Mouse (Mus musculus) embryo, embryonic 11 days (tissue): ENCODE results near the gene Gpc6.
"Not testable (repeated sequence)": the region's sequence is repeated elsewhere in the genome, so short reads cannot be mapped to it uniquely, and the experiment has no call there.

Source experiments
- DNase-seq: peaks from one replicate; pipeline ENCODE4 v3.0.0-alpha.2; 2015

The Gpc6 gene

DNA sequence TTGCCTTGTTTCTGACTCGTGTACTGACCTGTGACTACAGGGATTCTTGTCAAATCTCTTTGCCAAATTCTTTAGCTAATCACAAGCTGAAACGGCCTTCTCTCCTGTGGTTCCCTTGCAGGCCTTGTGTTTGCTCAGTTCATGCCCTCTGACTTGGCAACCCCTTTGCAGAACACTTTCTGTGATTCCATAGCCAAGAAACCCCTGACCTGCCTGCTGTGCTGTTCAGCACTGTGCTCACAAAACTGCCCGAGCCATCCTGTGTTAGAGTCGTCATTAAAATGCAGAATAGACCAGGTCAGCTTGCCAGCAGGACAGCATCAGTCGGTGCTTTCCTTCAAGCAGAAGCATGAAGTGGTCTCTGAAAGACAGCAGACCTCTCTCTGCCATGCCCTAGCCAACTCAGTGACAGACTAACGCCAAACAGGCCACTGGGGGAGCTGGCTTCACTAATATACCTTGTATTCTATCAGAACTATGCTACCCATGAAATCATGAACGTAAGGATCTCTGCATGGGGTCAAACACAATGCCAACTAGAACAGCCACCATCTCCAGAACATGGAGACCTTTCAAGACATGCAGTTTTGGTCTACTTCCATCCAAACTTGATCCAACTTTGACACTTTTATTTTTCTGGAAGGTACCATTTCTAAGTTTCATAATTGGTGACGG, 459.1 kb downstream of the Gpc6 start:
- DNase-seq: no peak

DNA sequence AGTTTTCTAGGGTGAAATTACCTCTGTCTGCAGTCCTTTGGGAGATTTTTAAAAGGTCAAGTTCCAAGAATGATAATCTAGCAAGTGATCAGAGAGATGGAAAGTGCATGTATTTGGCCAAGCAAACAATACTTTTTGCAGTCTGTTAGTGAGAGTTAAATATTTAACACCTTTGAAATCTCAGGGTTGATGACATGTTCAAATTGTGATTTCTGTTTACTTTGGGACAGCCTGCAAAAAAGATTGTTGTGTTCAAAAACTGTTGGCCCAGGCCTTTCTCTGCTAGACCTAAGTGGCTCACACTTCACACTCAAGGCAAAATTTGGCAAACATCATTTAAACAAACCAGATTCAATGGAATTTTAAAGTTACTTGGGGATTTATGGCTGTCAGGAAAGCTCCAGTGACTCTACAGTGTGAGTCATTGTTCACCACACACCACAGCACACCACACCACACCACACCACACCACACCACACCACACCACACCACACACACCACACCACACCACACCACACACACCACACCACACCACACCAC, 460.7 kb downstream of the Gpc6 start:
- DNase-seq: no peak

GRCm38 (mm10) chr14:117390794-117391320, 465.7 kb downstream of the Gpc6 start:
- DNase-seq: no peak

- no peak for DNase-seq
Measured at GRCm38 (mm10) chr14:117391412-117391811, 466.3 kb downstream of the Gpc6 start.

- DNase-seq: no peak
Measured at GRCm38 (mm10) chr14:117397165-117397564, 472.1 kb downstream of the Gpc6 start.

DNA sequence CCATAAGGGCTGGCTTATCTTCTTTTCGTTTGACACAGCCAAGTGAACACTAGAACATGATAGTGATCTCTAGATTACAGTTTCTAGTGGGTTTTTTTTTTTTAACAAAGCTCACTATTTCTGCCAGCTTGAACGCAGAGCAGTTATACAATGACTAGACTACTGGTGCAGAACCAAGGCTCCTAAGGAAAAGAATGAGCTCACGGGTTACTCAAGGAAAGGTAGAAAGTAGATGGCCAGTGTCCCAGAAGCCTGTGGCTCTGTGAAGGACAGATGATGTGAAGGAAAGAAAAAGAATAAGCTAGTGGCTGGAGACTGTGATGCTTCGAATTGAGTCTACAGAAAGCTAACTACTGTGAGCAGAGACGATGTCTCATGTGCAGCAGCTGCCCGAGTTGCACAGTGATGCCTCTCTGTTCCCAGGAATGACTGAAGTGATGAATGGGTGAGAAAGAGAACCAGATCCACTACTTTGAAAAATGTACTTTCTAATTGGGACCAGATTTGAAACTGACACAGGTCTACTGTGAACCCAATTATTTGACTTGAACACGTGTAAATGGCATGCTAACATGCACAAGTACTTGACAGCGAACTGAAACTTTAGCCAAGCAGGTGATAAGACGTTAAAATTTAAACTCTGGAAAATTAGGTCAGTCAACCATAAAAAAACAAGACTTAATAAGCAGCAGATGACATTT, 482.9 kb downstream of the Gpc6 start:
- DNase-seq: peak; percentile 49

- no peak for DNase-seq
Measured at GRCm38 (mm10) chr14:117408525-117408835, 483.4 kb downstream of the Gpc6 start.

GRCm38 (mm10) chr14:117409778-117410177, 484.7 kb downstream of the Gpc6 start:
- no peak for DNase-seq

GRCm38 (mm10) chr14:117410511-117410910, 485.4 kb downstream of the Gpc6 start:
- DNase-seq: no peak

DNA sequence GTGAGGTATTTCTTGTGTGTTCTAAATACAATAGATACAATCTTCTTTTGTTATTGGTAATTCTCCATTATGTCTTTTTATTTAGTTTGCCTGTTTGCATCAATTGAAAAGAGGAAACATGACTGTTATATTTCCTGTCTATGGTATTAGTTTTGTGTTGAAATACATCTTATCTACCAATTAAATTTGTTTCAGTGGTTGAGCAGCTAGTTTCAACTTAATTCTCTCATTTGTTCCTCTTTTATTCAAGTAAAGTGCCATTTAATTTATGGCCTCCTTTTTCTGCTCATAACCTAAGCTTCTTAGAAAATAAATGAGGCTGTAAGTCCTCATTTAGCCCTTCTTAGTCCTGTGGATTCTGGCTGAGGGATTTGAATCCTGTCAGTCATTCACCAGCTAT, 489.9 kb downstream of the Gpc6 start:
- no peak for DNase-seq

GRCm38 (mm10) chr14:117419561-117420218, 494.6 kb downstream of the Gpc6 start:
- DNase-seq: peak; percentile 28

GRCm38 (mm10) chr14:117421170-117421569, 496.1 kb downstream of the Gpc6 start:
- DNase-seq: no peak

- DNase-seq: peak; percentile 24
Measured at GRCm38 (mm10) chr14:117426116-117426515, 501.0 kb downstream of the Gpc6 start.

DNA sequence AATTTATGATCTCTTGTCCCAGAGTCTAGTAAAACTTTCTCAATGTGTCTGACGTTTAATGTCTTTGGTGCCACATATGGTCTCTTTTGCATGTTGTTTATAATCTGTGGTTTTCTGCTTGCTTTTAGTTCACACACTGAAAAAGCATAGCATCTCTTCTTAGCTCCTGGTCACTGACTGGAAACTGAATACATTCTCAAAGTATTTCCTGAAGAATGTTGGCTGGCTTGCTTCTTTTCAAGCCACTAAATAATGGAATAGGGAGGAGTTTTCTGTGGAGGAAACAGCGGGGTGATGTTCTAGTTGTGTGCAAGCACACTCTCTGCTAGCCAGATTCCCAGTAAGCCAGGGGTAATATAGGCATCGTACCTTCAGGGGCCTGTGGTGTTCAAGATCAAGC, 502.7 kb downstream of the Gpc6 start:
- no peak for DNase-seq

DNA sequence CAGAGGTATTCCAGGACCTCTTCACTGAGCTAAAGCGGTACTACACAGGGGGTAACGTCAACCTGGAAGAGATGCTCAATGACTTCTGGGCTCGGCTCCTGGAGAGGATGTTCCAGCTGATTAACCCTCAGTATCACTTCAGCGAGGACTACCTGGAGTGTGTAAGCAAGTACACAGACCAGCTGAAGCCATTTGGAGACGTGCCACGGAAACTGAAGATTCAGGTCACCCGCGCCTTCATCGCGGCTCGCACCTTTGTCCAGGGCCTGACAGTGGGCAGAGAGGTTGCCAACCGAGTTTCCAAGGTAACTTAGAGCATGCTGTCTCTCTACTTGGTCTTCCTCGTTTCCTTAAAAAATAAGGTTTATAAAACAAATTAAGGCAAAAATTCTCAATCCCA, 510.6 kb downstream of the Gpc6 start:
- DNase-seq: no peak

DNA sequence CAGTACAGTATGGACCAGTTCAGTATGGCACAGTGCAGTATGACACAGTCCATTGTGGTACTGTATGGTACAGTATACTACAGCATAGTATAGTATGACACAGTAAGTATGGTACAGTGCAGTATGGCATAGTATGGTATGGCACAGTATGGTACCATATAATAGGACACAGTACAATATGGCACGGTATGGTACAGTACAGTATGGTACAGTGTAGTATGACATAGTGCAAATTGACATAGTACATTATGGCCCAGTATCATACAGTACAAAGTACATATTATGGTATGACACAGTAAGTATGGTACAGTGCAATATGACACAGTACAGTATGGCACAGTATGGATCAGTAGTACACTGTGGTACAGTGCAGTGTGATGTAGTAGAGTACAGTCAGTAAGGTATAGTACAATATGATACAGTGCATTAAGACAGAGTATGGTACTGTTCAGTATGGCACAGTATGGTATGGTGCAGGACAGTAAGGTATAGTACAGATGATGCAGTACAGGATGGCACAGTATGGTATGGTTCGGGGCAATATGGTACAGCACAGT, 521.6 kb downstream of the Gpc6 start:
- not testable (repeated sequence) for DNase-seq

DNA sequence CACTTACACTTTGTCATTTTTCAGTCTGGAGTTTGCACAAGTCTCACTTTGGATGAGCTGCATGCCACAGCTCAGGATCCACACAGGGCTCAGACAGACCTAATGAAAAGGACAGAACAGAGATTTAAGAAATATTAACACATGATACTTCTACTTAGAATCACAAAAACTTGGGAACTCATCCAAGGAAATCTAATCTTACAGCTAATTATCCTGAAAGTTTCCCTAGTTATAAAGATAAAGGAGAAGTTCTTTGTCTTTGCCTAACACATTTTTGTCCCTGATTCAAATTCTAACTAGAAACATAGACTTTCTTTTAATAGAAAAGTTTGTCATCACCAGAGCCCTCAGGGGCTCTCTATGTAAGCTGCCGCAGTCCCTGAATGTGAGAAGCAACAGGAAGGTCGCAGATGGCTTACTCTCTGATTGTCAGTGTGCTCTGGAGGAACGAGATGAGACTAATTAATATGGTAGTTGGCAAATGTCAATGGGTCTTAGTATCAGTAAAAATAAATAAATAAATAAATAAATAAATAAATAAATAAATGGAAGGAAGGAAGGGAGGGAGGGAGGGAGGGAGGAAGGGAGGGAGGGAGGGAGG, 526.4 kb downstream of the Gpc6 start:
- peak; percentile 21 for DNase-seq

- peak; percentile 12 for DNase-seq
Measured at GRCm38 (mm10) chr14:117452150-117452549, 527.0 kb downstream of the Gpc6 start.

- DNase-seq: no peak
Measured at GRCm38 (mm10) chr14:117473378-117473777, 548.3 kb downstream of the Gpc6 start.

DNA sequence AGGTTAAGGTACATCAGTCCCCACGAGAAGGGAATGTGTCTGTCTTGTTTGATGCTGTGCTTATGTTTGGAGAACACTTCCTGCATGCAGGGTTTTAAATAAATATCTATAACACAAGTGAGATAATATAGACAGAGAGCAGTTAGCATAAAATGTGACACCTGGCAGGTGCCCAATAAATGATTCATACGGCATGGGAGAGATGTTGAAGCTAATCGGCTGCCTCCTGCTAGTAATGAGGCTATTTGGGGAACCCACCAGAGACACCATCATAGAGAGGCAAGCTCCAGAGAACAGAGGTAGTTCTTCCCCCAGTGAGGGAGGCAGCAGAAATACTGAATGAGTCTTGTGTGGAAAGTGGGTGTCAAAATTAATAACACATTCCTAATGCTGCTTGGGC, 553.8 kb downstream of the Gpc6 start:
- DNase-seq: no peak

DNA sequence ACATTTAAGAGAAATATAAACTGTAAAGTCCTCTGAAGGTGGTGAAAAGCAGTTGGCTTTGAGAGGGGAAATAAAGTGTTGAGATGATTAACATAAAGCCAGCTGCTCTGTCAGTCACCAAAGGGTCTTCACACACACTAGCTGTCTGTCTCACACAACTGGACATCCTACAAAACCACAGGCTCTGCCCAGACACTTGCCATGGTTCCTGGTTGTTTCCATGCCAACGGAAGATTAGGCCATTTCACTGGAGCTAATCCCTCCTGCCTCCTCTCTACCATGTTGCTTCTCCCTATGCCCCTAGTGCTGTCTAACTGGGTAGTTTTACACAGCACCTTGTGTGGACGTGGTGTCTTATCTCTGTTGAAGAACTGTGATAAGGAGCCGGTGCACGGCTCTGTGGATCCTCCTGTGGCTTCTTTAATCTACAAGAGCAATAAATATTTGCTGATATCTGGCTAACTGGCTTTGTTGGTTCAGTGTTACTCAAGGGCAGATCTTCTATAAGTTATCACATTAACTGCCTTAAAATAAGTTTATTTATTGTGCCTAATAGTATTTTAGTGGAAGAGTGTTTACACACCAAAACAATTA, 562.1 kb downstream of the Gpc6 start:
- DNase-seq: peak; percentile 16

GRCm38 (mm10) chr14:117490469-117490868, 565.4 kb downstream of the Gpc6 start:
- DNase-seq: peak; percentile 21

DNA sequence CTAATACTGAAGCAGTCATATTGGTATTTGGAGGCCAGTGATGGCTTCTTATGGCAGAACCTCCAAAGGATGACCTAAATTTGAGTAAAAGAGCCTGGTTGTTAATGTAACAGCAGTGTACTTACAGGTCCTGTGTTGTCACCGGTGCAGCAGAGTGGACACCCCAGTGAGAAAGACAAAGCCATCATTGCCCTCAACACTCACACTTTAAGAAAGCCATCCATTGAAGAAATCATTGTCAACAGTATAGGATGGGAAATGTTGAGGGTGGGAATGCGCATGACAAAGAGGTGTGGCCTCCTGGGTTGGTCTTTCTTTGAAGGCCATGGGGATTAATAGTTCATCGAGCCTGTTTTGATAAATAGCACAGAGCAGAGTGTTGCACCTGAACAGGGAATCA, 570.0 kb downstream of the Gpc6 start:
- no peak for DNase-seq
